Mouse (Mus musculus): ENCODE measurements at regions not wholly inside any gene's neighbourhood (a gene's known extent, or its start where the extent isn't known, plus 50 kb on each side); places are given as distances from the start of the nearest gene placed in this dataset.

GRCm38 (mm10) chr8:87116190-87116765 is 231.2 kb upstream of the N4bp1 start:
- DNase-seq, result peak; percentile 33
- TF ChIP-seq CTCF (IDR thresholded peaks at IDR 0.05), result no peak
- no peak overlapping the region for H3K27ac ChIP-seq
- no peak overlapping the region for H3K4me3 ChIP-seq
- intact Hi-C loops (cut with DNase I), result no loop called here

GRCm38 (mm10) chr8:87112355-87112754 is 227.3 kb upstream of the N4bp1 start:
- no peak overlapping the region for H3K27ac ChIP-seq
- intact Hi-C loops (cut with DNase I), result no loop called here
- no peak for TF ChIP-seq CTCF (IDR thresholded peaks at IDR 0.05)
- DNase-seq, result no peak
- no peak overlapping the region for H3K4me3 ChIP-seq

- no peak overlapping the region for H3K27ac ChIP-seq
- intact Hi-C loops (cut with DNase I), result no loop called here
- TF ChIP-seq CTCF (IDR thresholded peaks at IDR 0.05), result no peak
Observed at GRCm38 (mm10) chr8:87105106-87105505, 220.0 kb upstream of the N4bp1 start.

GRCm38 (mm10) chr8:87095211-87095610 is 210.2 kb upstream of the N4bp1 start:
- Histone ChIP-seq H3K4me3 (no peak overlapping the region), H3K27ac (no peak overlapping the region)
- DNase-seq, result no peak
- intact Hi-C loops (cut with DNase I), result no loop called here
- TF ChIP-seq CTCF (IDR thresholded peaks at IDR 0.05), result no peak

More at GRCm38 (mm10) chr8:87105106-87105505, 220.0 kb upstream of the N4bp1 start:
- no peak overlapping the region for H3K4me3 ChIP-seq
- DNase-seq, result no peak

GRCm38 (mm10) chr8:87094685-87095084 is 209.6 kb upstream of the N4bp1 start:
- no peak for TF ChIP-seq CTCF (IDR thresholded peaks at IDR 0.05)
- intact Hi-C loops (cut with DNase I), result no loop called here
- peak; percentile 46 for DNase-seq
- no peak overlapping the region for H3K27ac ChIP-seq
- H3K4me3 ChIP-seq, result no peak overlapping the region

GRCm38 (mm10) chr8:87093716-87094115 is 208.7 kb upstream of the N4bp1 start:
- no peak for TF ChIP-seq CTCF (IDR thresholded peaks at IDR 0.05)
- no peak overlapping the region for H3K4me3 ChIP-seq
- intact Hi-C loops (cut with DNase I), result no loop called here
- DNase-seq, result no peak
- H3K27ac ChIP-seq, result no peak overlapping the region

GRCm38 (mm10) chr8:87093081-87093480 is 208.0 kb upstream of the N4bp1 start:
- no peak for TF ChIP-seq CTCF (IDR thresholded peaks at IDR 0.05)
- intact Hi-C loops (cut with DNase I), result no loop called here
- no peak overlapping the region for H3K27ac ChIP-seq
- H3K4me3 ChIP-seq, result no peak overlapping the region
- no peak for DNase-seq

GRCm38 (mm10) chr8:87087451-87088095 is 202.5 kb upstream of the N4bp1 start:
- Histone ChIP-seq H3K4me3 (no peak overlapping the region), H3K27ac (no peak overlapping the region)
- no peak for DNase-seq
- TF ChIP-seq CTCF (IDR thresholded peaks at IDR 0.05), result no peak
- intact Hi-C loops (cut with DNase I), result no loop called here

GRCm38 (mm10) chr8:87078260-87078659 is 193.2 kb upstream of the N4bp1 start:
- Histone ChIP-seq H3K27ac (no peak overlapping the region), H3K4me3 (no peak overlapping the region)
- intact Hi-C loops (cut with DNase I), result no loop called here
- DNase-seq, result no peak
- TF ChIP-seq CTCF (IDR thresholded peaks at IDR 0.05), result no peak

- no peak for DNase-seq
- no peak overlapping the region for H3K4me3 ChIP-seq
- intact Hi-C loops (cut with DNase I), result no loop called here
- H3K27ac ChIP-seq, result no peak overlapping the region
- no peak for TF ChIP-seq CTCF (IDR thresholded peaks at IDR 0.05)
Observed at GRCm38 (mm10) chr8:87075921-87076320, 190.9 kb upstream of the N4bp1 start.

- H3K4me3 ChIP-seq, result no peak overlapping the region
- no peak for DNase-seq
- intact Hi-C loops (cut with DNase I), result no loop called here
- H3K27ac ChIP-seq, result no peak overlapping the region
- no peak for TF ChIP-seq CTCF (IDR thresholded peaks at IDR 0.05)
Observed at GRCm38 (mm10) chr8:87071224-87071623, 186.2 kb upstream of the N4bp1 start.

GRCm38 (mm10) chr8:87067106-87067505 is 182.0 kb upstream of the N4bp1 start:
- TF ChIP-seq CTCF (IDR thresholded peaks at IDR 0.05), result no peak
- no peak overlapping the region for H3K4me3 ChIP-seq
- no peak overlapping the region for H3K27ac ChIP-seq
- intact Hi-C loops (cut with DNase I), result no loop called here
- no peak for DNase-seq

- no peak for DNase-seq
- no peak overlapping the region for H3K4me3 ChIP-seq
- no peak for TF ChIP-seq CTCF (IDR thresholded peaks at IDR 0.05)
- H3K27ac ChIP-seq, result no peak overlapping the region
- intact Hi-C loops (cut with DNase I), result no loop called here
Observed at GRCm38 (mm10) chr8:87064768-87065167, 179.7 kb upstream of the N4bp1 start.

GRCm38 (mm10) chr8:87064250-87064747 is 179.2 kb upstream of the N4bp1 start:
- no peak for DNase-seq
- H3K27ac ChIP-seq, result no peak overlapping the region
- no peak for TF ChIP-seq CTCF (IDR thresholded peaks at IDR 0.05)

More at GRCm38 (mm10) chr8:87064250-87064747, 179.2 kb upstream of the N4bp1 start:
- intact Hi-C loops (cut with DNase I), result no loop called here
- no peak overlapping the region for H3K4me3 ChIP-seq
